Mouse (Mus musculus) stomach, postnatal 0 days (tissue): ENCODE measurements at regions not wholly inside any gene's neighbourhood (a gene's known extent, or its start where the extent isn't known, plus 50 kb on each side); places are given as distances from the start of the nearest gene placed in this dataset.

Experiments
- ATAC-seq: fragments of 200-750 bp; cut with Nextera tagmentation; 2 replicates; pipeline ENCODE4 v1.8.0; 2017; ENCODE audit not compliant: low FRiP score, low TSS enrichment
- DNase-seq: peaks from one replicate; pipeline ENCODE4 v3.0.0-alpha.2; 2016; ENCODE audit warnings: low spot score
- H3K27ac ChIP-seq: fragments of 300-500 bp; sonication (generic); replicated peaks from 2 replicates; pipeline ENCODE4 v1.5.1; 2014; ENCODE audit warnings: mild to moderate bottlenecking, control low read depth
- H3K27me3 ChIP-seq: fragments of 300-500 bp; sonication (generic); 2 replicates; pipeline ENCODE4 v1.6.1; 2014; ENCODE audit warnings: low read length; ENCODE audit not compliant: control insufficient read depth, insufficient read depth
- H3K36me3 ChIP-seq: fragments of 300-500 bp; sonication (generic); 2 replicates; pipeline ENCODE4 v1.6.1; 2014; ENCODE audit warnings: low read length, mixed read lengths; ENCODE audit not compliant: control insufficient read depth, insufficient read depth
- H3K4me1 ChIP-seq: fragments of 300-500 bp; sonication (generic); replicated peaks from 2 replicates; pipeline ENCODE4 v1.6.1; 2014; ENCODE audit warnings: antibody characterized with exemption; ENCODE audit not compliant: control insufficient read depth, insufficient read depth
- H3K4me2 ChIP-seq: fragments of 300-500 bp; sonication (generic); replicated peaks from 2 replicates; pipeline ENCODE4 v1.6.1; 2014; ENCODE audit warnings: low read depth, mild to moderate bottlenecking, control low read depth, moderate library complexity
- H3K4me3 ChIP-seq: fragments of 300-500 bp; sonication (generic); 2 replicates; pipeline ENCODE4 v1.5.1; 2014; ENCODE audit warnings: low read depth, low read length, control low read depth
- H3K9ac ChIP-seq: fragments of 300-500 bp; sonication (generic); 2 replicates; pipeline ENCODE4 v1.6.1; 2014; ENCODE audit warnings: mild to moderate bottlenecking, low read length, control low read depth, mixed read lengths
- H3K9me3 ChIP-seq: fragments of 300-500 bp; sonication (generic); 2 replicates; pipeline ENCODE4 v1.6.1; 2016; ENCODE audit warnings: low read length; ENCODE audit not compliant: control insufficient read depth
- CTCF ChIP-seq: IDR thresholded peaks from 2 replicates; pipeline ENCODE4 v1.5.1; 2016; ENCODE audit warnings: antibody characterized with exemption, low read depth, mild to moderate bottlenecking, moderate library complexity
- EP300 ChIP-seq: optimal IDR thresholded peaks from 2 replicates; pipeline ENCODE3; 2016; ENCODE audit warnings: antibody characterized with exemption
- WGBS: fragments of 180-500 bp; shearing (Covaris S2); extraction: QIAGEN DNeasy Blood & Tissue Kit; methylation state at CpG from one replicate; pipeline ENCODE4 v1.1.7; 2014; 5-methylcytosine and 5-hydroxymethylcytosine counted together

GRCm38 (mm10) chr15:86566111-86566510, 351.9 kb downstream of the Tbc1d22a start:
- Histone ChIP-seq H3K36me3 (no peaks in the 10 kb centered on the region), H3K9me3 (no peaks in the 10 kb centered on the region), H3K27ac (no peak overlapping the region), H3K4me1 (no peaks in the 10 kb centered on the region), H3K4me2 (no peak overlapping the region), H3K4me3 (no peak overlapping the region), H3K9ac (no peak overlapping the region), H3K27me3 (no peaks in the 10 kb centered on the region)
- DNase-seq (no peak), ATAC-seq (no peak)
- WGBS = 77% methylated on average over 3 of the region's 3 CpGs
- TF ChIP-seq CTCF (peak; percentile 37), EP300 (no peak)

GRCm38 (mm10) chr15:86574311-86574710, 360.1 kb downstream of the Tbc1d22a start:
- no peak overlapping the region for H3K4me3 ChIP-seq
- H3K9ac ChIP-seq = no peak overlapping the region
- no peaks in the 10 kb centered on the region for H3K9me3 ChIP-seq
- DNase-seq = no peak
- 63% methylated on average over 5 of the region's 5 CpGs for WGBS
- no peak for ATAC-seq
- TF ChIP-seq CTCF (no peak), EP300 (no peak)
- H3K27ac ChIP-seq = no peak overlapping the region
- no peak overlapping the region for H3K4me2 ChIP-seq
- H3K4me1 ChIP-seq = no peaks in the 10 kb centered on the region
- H3K27me3 ChIP-seq = no peaks in the 10 kb centered on the region
- H3K36me3 ChIP-seq = no peaks in the 10 kb centered on the region

GRCm38 (mm10) chr15:86576666-86577065, 362.4 kb downstream of the Tbc1d22a start:
- Histone ChIP-seq H3K4me3 (no peak overlapping the region), H3K9me3 (no peaks in the 10 kb centered on the region), H3K36me3 (no peaks in the 10 kb centered on the region), H3K9ac (no peak overlapping the region), H3K4me2 (no peak overlapping the region), H3K27ac (no peak overlapping the region), H3K4me1 (no peaks in the 10 kb centered on the region), H3K27me3 (no peaks in the 10 kb centered on the region)
- DNase-seq (no peak), ATAC-seq (no peak)
- TF ChIP-seq EP300 (no peak), CTCF (no peak)
- WGBS = 27% methylated on average over 5 of the region's 5 CpGs

- no peaks in the 10 kb centered on the region for H3K4me1 ChIP-seq
- H3K4me2 ChIP-seq = no peak overlapping the region
- no peak overlapping the region for H3K9ac ChIP-seq
- DNase-seq (no peak), ATAC-seq (no peak)
- 86% methylated on average over 16 of the region's 16 CpGs for WGBS
- no peaks in the 10 kb centered on the region for H3K9me3 ChIP-seq
- no peak overlapping the region for H3K4me3 ChIP-seq
- TF ChIP-seq EP300 (no peak), CTCF (no peak)
- H3K27ac ChIP-seq = no peak overlapping the region
- H3K36me3 ChIP-seq = no peaks in the 10 kb centered on the region
- H3K27me3 ChIP-seq = no peaks in the 10 kb centered on the region
These were observed 364.4 kb downstream of the Tbc1d22a start for GRCm38 (mm10) chr15:86578689-86579088.

DNA sequence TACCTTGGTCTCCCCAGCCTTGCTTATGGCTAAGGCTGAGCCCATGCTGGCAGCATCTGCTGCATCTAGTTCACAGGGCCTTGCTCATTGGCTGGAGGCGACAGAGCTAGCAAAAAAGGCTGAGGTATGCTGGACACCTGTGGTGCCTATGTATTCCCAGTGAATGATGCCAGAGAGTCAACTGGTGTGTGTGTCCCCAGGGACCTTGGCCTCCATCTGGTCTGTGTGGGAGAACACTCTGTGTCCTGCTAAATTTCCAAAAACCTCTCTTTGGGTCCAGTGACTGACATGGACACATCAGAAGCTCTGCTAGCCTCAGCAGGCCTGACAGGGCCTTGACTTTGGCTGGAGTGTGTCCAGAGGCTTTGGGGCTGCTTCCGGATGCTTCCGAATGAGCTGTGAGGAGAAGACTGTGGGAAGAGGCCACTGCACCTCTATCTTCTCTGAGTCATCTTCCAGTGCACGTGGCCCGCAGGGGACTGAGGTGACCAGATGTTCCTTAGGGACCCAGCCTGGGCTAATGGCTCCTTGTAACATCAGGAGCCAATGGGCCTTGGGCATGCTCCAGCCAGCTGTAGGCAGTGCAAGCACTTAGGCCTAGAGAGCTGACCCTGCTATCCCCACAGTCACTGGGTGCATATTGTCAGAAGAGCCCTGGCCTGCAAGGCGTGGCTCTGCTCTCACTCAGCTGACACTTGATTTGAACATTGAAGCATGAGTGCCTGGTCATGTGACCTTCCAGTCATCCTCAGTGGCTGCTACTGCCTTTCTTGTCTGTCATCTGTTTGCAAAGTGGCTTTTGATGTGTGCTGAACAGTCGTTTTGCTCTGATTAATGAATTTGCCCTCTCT, 368.2 kb downstream of the Tbc1d22a start:
- ATAC-seq = no peak
- WGBS = 77% methylated on average over 7 of the region's 7 CpGs
- Histone ChIP-seq H3K9ac (no peak overlapping the region), H3K27ac (no peak overlapping the region), H3K4me1 (no peaks in the 10 kb centered on the region), H3K4me2 (no peak overlapping the region), H3K9me3 (no peaks in the 10 kb centered on the region), H3K27me3 (no peaks in the 10 kb centered on the region), H3K36me3 (no peaks in the 10 kb centered on the region), H3K4me3 (no peak overlapping the region)
- no peak for TF ChIP-seq EP300
- TF ChIP-seq CTCF = no peak
- no peak for DNase-seq

DNA sequence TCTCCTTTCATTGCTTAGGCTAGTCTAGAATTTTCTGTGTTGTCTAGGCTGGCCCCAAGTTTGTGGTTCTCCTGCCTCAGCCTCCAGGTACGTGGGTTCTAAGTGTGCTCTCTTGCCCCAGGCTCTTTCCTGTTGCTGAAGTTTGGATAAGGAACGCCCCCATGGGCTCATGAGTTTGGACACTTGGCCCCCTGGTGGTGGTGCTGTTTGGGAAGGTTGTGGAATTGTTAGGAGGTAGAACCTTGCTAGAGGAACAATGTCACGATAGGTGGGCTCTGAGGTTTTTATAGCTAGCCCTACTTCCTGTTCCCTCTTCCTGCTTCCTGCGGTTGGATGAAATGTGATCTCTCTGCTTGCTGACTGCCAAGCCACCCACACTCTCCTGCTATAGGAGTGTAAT, 371.5 kb downstream of the Tbc1d22a start:
- 71% methylated on average over 4 of the region's 4 CpGs for WGBS
- no peak overlapping the region for H3K27ac ChIP-seq
- ATAC-seq = no peak
- no peaks in the 10 kb centered on the region for H3K9me3 ChIP-seq
- TF ChIP-seq CTCF (peak; percentile 39), EP300 (no peak)
- H3K4me2 ChIP-seq = no peak overlapping the region
- H3K9ac ChIP-seq = no peak overlapping the region
- no peaks in the 10 kb centered on the region for H3K27me3 ChIP-seq
- no peak overlapping the region for H3K4me3 ChIP-seq
- no peaks in the 10 kb centered on the region for H3K4me1 ChIP-seq
- no peak for DNase-seq
- H3K36me3 ChIP-seq = no peaks in the 10 kb centered on the region
